In genomic region chr5:92499378-92499777, GRCm38 (mm10) we compare ENCODE assay signal across 9 mouse cellular contexts. TPM values are rescaled to one million over a fixed set of nuclear protein-coding genes. Genes with fewer than 3 reads are reported as not detected.
DNase-seq lines count a peak whose midpoint lies in the region; ATAC-seq and TF ChIP-seq lines count a peak whose summit lies in the region.
"Had no signal": no experiment of that assay in that cellular context is flagged by ENCODE, and none has a peak within 500 bp of the region (broad histone marks: within the 10 kb centered on the region; RNA-seq: fewer than 3 reads in every experiment).

No protein-coding gene starts in this region.

- intact Hi-C loops in left cerebral cortex, adult 2 months (cut with DNase I): no loop called here

- H3K4me1 ChIP-seq in heart, embryonic 12.5 days (replicated peaks): peaks cover 57% of the 10 kb centered on the region
- peaks cover 29% of the 10 kb centered on the region for H3K4me1 ChIP-seq in heart, embryonic 11.5 days (ENCODE audit: control insufficient read depth, insufficient read depth, low read length)
- peaks cover 5 to 16% of the 10 kb centered on the region in 2 experiments for H3K4me1 ChIP-seq in MEL (ENCODE audit: control insufficient read depth in 1 of 2, insufficient read depth in 2 of 2, low read length in 2 of 2)
- H3K4me1 ChIP-seq in intestine, postnatal 0 days (replicated peaks; ENCODE audit: control insufficient read depth, insufficient read depth, low read length): peaks cover 4% of the 10 kb centered on the region

- no peak overlapping the region for H3K4me3 ChIP-seq in heart, embryonic 12.5 days
- no peak overlapping the region for H3K4me3 ChIP-seq in heart, embryonic 11.5 days (ENCODE audit: low read depth, low read length)
- H3K4me3 ChIP-seq in MEL (ENCODE audit: control insufficient read depth in 1 of 2, insufficient read depth in 1 of 2, low read depth in 2 of 2, low read length in 2 of 2): no peak overlapping the region
- no peak overlapping the region for H3K4me3 ChIP-seq in intestine, postnatal 0 days (ENCODE audit: low read depth, low read length)
- H3K4me3 ChIP-seq in left cerebral cortex, adult 2 months: no peak overlapping the region
- H3K4me3 ChIP-seq: embryonic facial prominence, embryonic 15.5 days had no signal

- peak overlapping the region; percentile 52; the same call in 1 of the 2 replicates for H3K27ac ChIP-seq in heart, embryonic 12.5 days (ENCODE audit: poor library complexity, severe bottlenecking)
- H3K27ac ChIP-seq in heart, embryonic 11.5 days (ENCODE audit: low read depth, low read length): no peak overlapping the region
- H3K27ac ChIP-seq in MEL (ENCODE audit: control insufficient read depth, low read depth, low read length): no peak overlapping the region
- peak overlapping the region; percentile 35 for H3K27ac ChIP-seq in intestine, postnatal 0 days (ENCODE audit: low read depth, low read length)
- H3K27ac ChIP-seq in left cerebral cortex, adult 2 months: no peak overlapping the region
- H3K27ac ChIP-seq: embryonic facial prominence, embryonic 15.5 days had no signal

- 55% methylated on average over 3 of the region's 3 CpGs for WGBS in heart, embryonic 12.5 days
- WGBS in heart, embryonic 11.5 days (ENCODE audit: insufficient replicate concordance): 60% methylated on average over 3 of the region's 3 CpGs
- WGBS in intestine, postnatal 0 days: 24% methylated on average over 3 of the region's 3 CpGs

- H3K36me3 ChIP-seq in heart, embryonic 12.5 days: no peaks in the 10 kb centered on the region
- H3K36me3 ChIP-seq in heart, embryonic 11.5 days (ENCODE audit: control insufficient read depth, insufficient read depth, low read length): no peaks in the 10 kb centered on the region
- H3K36me3 ChIP-seq in MEL (ENCODE audit: control insufficient read depth in 1 of 2, insufficient read depth in 2 of 2, low read length in 2 of 2): peaks cover 0 to 8% of the 10 kb centered on the region in 2 experiments; a peak in 2 of 4 replicates
- H3K36me3 ChIP-seq in intestine, postnatal 0 days (ENCODE audit: control insufficient read depth, insufficient read depth): no peaks in the 10 kb centered on the region
- H3K36me3 ChIP-seq: embryonic facial prominence, embryonic 15.5 days had no signal

- no peak for TF ChIP-seq POLR2A in MEL (IDR thresholded peaks at IDR 0.05; ENCODE audit: control insufficient read depth in 1 of 2, insufficient read depth in 1 of 2, low read depth in 1 of 2, low read length in 2 of 2, poor library complexity in 1 of 2)

- H3K4me2 ChIP-seq in heart, embryonic 12.5 days: no peak overlapping the region
- H3K4me2 ChIP-seq in heart, embryonic 11.5 days: no peak overlapping the region
- no peak overlapping the region for H3K4me2 ChIP-seq in intestine, postnatal 0 days (replicated peaks; ENCODE audit: low read depth)
- H3K4me2 ChIP-seq: embryonic facial prominence, embryonic 15.5 days had no signal

- no peak overlapping the region for H3K9ac ChIP-seq in heart, embryonic 12.5 days
- H3K9ac ChIP-seq in heart, embryonic 11.5 days (ENCODE audit: low read depth, low read length): no peak overlapping the region
- H3K9ac ChIP-seq in MEL (ENCODE audit: control insufficient read depth, low read depth, low read length, poor library complexity, severe bottlenecking): no peak overlapping the region
- H3K9ac ChIP-seq in intestine, postnatal 0 days (ENCODE audit: low read depth, low read length): no peak overlapping the region
- H3K9ac ChIP-seq: embryonic facial prominence, embryonic 15.5 days had no signal

- ATAC-seq in heart, embryonic 12.5 days (ENCODE audit: insufficient number of reproducible peaks, low FRiP score): no peak
- ATAC-seq in heart, embryonic 11.5 days (replicated peaks; ENCODE audit: insufficient number of reproducible peaks, low FRiP score, low TSS enrichment): no peak
- peak; percentile 51 for ATAC-seq in intestine, postnatal 0 days

- peak; percentile 65 for DNase-seq in 416B (ENCODE audit: low read depth)
- peak; percentile 63 for DNase-seq in MEL (ENCODE audit: low read depth, low spot score)
- DNase-seq in left cerebral cortex, adult 2 months (ENCODE audit: extremely low spot score in 1 of 2, low spot score in 2 of 2): no peak
- DNase-seq in frontal cortex, postnatal 14 days (ENCODE audit: low spot score in 2 of 2): no peak
- no peak for DNase-seq in right cerebral cortex, adult 18-20 months

- no peak for TF ChIP-seq RAD21 in MEL (IDR thresholded peaks at IDR 0.05; ENCODE audit: low read depth, low read length)

- TF ChIP-seq CTCF in MEL (IDR thresholded peaks at IDR 0.05 in 2 of 3, conservative IDR thresholded peaks at IDR 0.05 in 1 of 3; ENCODE audit: control insufficient read depth in 1 of 3, insufficient read depth in 1 of 3, low read depth in 2 of 3, low read length in 3 of 3, poor library complexity in 1 of 3, severe bottlenecking in 1 of 3): no peak
- no peak for TF ChIP-seq CTCF in intestine, postnatal 0 days (IDR thresholded peaks at IDR 0.05; ENCODE audit: low read depth)
- no peak for TF ChIP-seq CTCF in left cerebral cortex, adult 2 months (IDR thresholded peaks at IDR 0.05)

- no peaks in the 10 kb centered on the region for H3K9me3 ChIP-seq in heart, embryonic 12.5 days (replicated peaks)
- H3K9me3 ChIP-seq in heart, embryonic 11.5 days (replicated peaks; ENCODE audit: control insufficient read depth, low read length): no peaks in the 10 kb centered on the region
- H3K9me3 ChIP-seq in MEL (replicated peaks; ENCODE audit: insufficient read depth, low read length): no peaks in the 10 kb centered on the region
- no peaks in the 10 kb centered on the region for H3K9me3 ChIP-seq in intestine, postnatal 0 days (ENCODE audit: control insufficient read depth)
- H3K9me3 ChIP-seq: embryonic facial prominence, embryonic 15.5 days had no signal

- H3K79me2 ChIP-seq in MEL (ENCODE audit: control insufficient read depth, insufficient read depth, low read length, poor library complexity): peaks cover 6% of the 10 kb centered on the region; the same call in 1 of the 2 replicates

- TF ChIP-seq EP300 in MEL (IDR thresholded peaks at IDR 0.05; ENCODE audit: low read depth in 1 of 2, low read length in 2 of 2): no peak

- H3K27me3 ChIP-seq in heart, embryonic 12.5 days (replicated peaks): no peaks in the 10 kb centered on the region
- H3K27me3 ChIP-seq in heart, embryonic 11.5 days (ENCODE audit: control insufficient read depth, insufficient read depth, low read length): no peaks in the 10 kb centered on the region
- no peaks in the 10 kb centered on the region for H3K27me3 ChIP-seq in MEL (ENCODE audit: control insufficient read depth in 1 of 2, insufficient read depth in 2 of 2, low read length in 2 of 2)
- no peaks in the 10 kb centered on the region for H3K27me3 ChIP-seq in intestine, postnatal 0 days (replicated peaks; ENCODE audit: control insufficient read depth, insufficient read depth, low read length)
- H3K27me3 ChIP-seq: embryonic facial prominence, embryonic 15.5 days had no signal

TF ChIP-seq in MEL, 35 proteins besides CTCF, POLR2A, EP300 and RAD21:
- TF ChIP-seq ETS1 (IDR thresholded peaks at IDR 0.05; ENCODE audit: low read depth, low read length) (peak; percentile 63), SIN3A (IDR thresholded peaks at IDR 0.05; ENCODE audit: low read length) (0 out of 2 replicates have a peak, but pooled peaks have one; percentile 14), USF1 (IDR thresholded peaks at IDR 0.05; ENCODE audit: low read depth, low read length) (peak; percentile 61; the same call in 1 of the 2 replicates), HCFC1 (IDR thresholded peaks at IDR 0.05; ENCODE audit: low read depth, low read length) (no peak)

RNA-seq across cellular contexts. Expression of gene Scarb2, which starts 7.3 kb away (rescaled TPM):
- 17.7 and 18.0 TPM in 2 replicates for polyA plus RNA-seq in heart, embryonic 12.5 days (2016; fragmentation: Nextera tagmentation; extraction: Ambion mirVana)
- polyA plus RNA-seq in heart, embryonic 11.5 days (2014; fragmentation: Nextera tagmentation; extraction: Ambion mirVana): 11.8 and 12.0 TPM in 2 replicates
- 14.7 and 16.5 TPM in 2 replicates for total RNA-seq in MEL (2012; rRNA removed)
- polyA plus RNA-seq in MEL (2012; ENCODE audit: insufficient read depth in 1 of 2, insufficient read length in 2 of 2, low read depth in 1 of 2, low replicate concordance in 2 of 2, missing spikeins in 1 of 2): 10 to 100 TPM in 1 of 2 experiments, not detected in 1; 13.6 TPM
- 18.0 and 19.7 TPM in 2 replicates for polyA plus RNA-seq in intestine, postnatal 0 days (2015; fragmentation: Nextera tagmentation; extraction: Ambion mirVana)
- total RNA-seq in left cerebral cortex, adult 2 months (2021): 10 to 100 TPM; 82.6 to 91.9 TPM

RNA-seq across cellular contexts. Expression of gene Fam47e, which starts 55.5 kb away (rescaled TPM):
- polyA plus RNA-seq in heart, embryonic 12.5 days (2016; fragmentation: Nextera tagmentation; extraction: Ambion mirVana): not detected in 2 replicates
- not detected in 2 replicates for polyA plus RNA-seq in heart, embryonic 11.5 days (2014; fragmentation: Nextera tagmentation; extraction: Ambion mirVana)
- total RNA-seq in MEL (2012; rRNA removed): not detected in 2 replicates
- not detected for polyA plus RNA-seq in MEL (2012; ENCODE audit: insufficient read depth in 1 of 2, insufficient read length in 2 of 2, low read depth in 1 of 2, low replicate concordance in 2 of 2, missing spikeins in 1 of 2)
- polyA plus RNA-seq in intestine, postnatal 0 days (2015; fragmentation: Nextera tagmentation; extraction: Ambion mirVana): not detected in 2 replicates
- not detected for total RNA-seq in left cerebral cortex, adult 2 months (2021)

Comparison
In these comparisons a context has a peak if more than half of its experiments do, and no peak if none do; other contexts are left out.
1. H3K27ac ChIP-seq: peak in heart, embryonic 12.5 days (single experiment) and intestine, postnatal 0 days (single experiment); none in heart, embryonic 11.5 days (single experiment), MEL (single experiment) and left cerebral cortex, adult 2 months (single experiment).
2. DNase-seq: peak in 416B (single experiment) and MEL (single experiment); none in left cerebral cortex, adult 2 months (0 of 2), frontal cortex, postnatal 14 days (0 of 2) and right cerebral cortex, adult 18-20 months (single experiment).